Mouse (Mus musculus): ENCODE measurements around the gene Ddx46.
"Not testable (repeated sequence)": the region's sequence is repeated elsewhere in the genome, so short reads cannot be mapped to it uniquely, and the experiment has no call there.

The Ddx46 gene

DNA sequence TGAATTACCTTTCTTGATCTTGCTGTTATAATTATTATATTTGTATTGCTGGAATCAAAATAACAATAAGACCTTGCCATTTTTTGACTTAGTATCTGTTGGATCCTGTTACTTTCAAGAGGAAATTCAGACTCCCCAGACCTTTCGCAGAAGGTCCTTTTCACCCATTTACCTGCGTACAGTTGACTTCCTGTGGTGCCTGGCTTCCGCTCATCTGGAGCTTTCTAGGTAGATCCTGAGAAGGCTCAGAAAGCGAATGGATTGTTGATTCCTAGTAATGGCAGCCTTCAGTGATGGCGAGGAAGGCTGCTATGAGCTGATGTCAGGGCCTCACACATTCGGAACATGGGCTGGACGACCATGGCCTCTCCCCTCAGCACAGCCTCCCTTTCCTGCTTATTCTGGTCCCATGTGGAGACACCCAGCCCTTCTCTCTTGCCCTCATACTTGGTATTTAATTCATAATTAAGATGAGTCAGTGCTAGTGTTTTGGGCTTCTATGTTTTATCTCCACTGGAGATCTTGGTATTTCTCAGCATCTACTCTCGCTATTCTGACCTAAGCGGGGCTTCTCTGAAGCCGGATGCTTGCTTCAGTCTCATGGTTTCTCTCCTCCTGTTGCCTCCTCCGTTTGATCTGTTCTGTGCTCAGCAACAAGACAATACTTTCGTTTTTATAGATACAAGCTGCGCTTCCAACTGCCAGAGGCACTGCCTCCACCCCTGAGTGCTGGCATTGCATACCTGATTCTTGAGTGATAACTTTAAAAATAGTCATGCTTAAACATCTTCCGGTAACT lies 1.6 kb downstream of the Ddx46 start:
- no peak for DNase-seq (ENCODE audit: low spot score in 2 of 2)

DNA sequence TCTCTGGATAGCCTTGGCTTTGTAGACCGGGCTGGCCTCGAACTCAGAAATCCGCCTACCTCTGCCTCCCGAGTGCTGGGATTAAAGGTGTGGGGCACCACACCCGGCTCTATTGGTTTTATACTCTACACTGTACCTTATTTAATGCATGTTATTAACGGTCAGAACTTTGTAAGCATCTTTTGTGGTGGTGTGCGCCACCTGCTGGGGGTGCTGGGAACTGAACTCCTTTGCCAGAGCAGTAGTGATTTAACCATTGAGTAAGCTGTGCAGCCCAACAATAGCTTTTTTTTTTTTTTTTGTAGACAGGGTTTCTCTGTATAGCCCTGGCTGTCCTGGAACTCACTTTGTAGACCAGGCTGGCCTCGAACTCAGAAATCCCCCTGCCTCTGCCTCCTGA lies 5.7 kb downstream of the Ddx46 start:
- DNase-seq (ENCODE audit: low spot score in 2 of 2), result peak; percentile 83 to 86

DNA sequence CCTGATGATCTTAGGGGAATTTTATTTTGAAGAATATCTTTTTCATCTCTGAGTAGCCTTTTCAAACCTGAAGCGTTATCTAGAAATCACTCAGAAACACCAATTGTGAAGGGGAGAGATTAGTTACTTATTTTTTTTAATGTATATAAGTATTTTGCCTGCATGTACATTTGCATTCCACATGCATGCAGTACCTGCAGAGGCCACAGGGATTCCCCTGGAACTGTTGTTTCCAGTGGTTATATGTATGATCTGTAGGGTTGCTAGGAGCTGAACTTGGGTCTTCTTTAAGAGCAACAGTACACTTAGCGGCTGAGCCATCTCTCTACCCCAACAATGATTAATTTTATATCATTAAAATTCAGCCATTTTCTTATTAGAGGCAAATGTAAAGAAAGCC lies 9.7 kb downstream of the Ddx46 start:
- peak in 1 of 2 experiments; percentile 9 for DNase-seq (ENCODE audit: low spot score in 2 of 2)

DNA sequence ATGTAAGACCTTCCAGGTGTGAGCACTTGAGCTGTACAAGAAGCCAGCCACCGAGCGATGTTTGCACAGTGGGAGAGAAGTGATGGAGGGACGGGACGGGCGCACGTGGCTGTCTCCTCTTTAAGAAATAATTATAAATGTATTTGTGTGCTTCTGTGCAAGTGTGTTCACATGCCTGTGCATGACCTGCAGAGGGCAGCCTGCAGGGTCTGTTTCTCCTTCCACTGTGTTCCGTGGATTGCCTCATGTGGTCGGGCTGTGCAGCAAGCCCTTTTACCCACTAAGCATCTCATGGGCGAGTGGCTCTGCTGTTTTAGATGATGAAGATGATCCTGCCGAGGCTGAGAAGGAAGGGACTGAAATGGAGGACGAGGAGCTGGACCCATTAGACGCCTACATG lies 15.3 kb downstream of the Ddx46 start:
- DNase-seq (ENCODE audit: low spot score in 2 of 2), result no peak

DNA sequence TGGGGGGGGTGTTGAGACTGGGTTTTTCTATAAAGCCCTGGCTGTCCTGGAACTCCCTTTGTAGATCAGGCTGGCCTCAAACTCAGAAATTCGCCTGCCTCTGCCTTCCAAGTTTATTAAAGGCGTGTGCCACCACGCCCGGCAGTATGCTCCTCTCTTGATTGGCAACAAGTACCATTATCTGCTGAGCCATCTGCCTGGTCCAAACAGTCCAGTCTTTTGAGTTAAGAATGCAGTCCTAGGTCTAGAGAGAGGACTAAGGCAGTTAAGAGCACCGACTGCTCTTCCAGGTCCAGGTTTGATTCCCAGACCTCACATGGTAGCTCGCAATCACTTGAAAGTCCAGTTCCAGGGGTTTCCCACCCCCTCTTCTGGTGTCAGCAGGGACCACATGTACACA lies 16.2 kb downstream of the Ddx46 start:
- DNase-seq (ENCODE audit: low spot score in 2 of 2), result no peak

DNA sequence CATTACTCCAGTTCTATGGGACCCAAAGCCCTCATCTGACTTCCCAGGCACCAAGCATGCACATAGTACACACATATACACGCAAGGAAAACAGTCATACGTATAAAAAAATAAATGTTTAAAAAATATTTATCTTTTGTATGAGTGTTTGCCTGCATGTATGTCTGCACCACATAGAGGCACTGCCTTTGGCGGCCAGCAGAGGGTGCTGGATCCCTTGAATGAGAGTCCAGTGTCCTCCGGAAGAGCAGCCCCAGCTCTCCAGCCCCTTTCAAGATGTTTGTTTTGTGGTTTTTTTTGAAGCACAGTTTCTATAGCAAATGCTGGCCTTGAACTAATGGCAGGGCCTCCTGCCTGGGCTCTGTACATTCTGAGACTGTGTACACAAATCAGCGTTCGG lies 33.7 kb downstream of the Ddx46 start:
- DNase-seq (ENCODE audit: low spot score in 2 of 2), result no peak

DNA sequence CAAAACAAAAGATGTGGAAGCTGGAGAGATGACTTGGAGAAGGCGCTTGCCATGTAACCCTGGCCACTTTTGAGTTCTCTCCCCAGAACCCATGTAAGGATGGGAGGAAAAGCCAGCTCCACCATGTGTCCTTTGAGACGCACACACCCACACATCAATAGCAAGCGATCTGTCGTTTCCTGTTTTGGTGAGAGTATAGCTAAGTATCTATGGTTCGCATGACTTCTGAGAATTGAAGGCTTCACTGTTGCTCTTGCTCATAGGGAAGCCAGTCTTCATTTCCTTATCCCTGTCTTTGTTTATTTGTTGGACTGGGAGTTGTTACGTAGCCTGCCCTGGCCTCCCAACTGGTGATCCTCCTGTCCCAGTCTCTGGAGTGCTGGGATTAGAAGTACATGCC lies 37.9 kb downstream of the Ddx46 start:
- no peak for DNase-seq (ENCODE audit: low spot score in 2 of 2)

DNA sequence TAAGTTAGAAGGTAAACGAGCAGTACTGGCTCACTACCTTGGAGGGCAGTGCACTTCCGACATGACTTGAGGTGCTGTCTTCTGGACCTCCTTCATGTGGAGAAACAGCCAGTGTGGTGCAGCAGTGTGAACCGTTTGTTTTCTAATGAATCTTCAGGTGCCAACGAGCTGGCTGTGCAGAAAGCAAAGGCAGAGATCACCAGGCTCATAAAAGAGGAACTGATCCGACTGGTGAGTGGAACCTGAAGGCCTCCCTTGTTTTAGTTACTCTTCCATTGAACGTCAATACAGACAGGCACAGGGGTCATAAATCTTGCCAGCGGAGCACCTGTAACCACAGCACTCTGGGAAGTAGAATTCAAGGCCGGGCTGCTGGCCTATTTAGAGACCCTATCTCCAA lies 42.5 kb downstream of the Ddx46 start:
- no peak for DNase-seq (ENCODE audit: low spot score in 2 of 2)

DNA sequence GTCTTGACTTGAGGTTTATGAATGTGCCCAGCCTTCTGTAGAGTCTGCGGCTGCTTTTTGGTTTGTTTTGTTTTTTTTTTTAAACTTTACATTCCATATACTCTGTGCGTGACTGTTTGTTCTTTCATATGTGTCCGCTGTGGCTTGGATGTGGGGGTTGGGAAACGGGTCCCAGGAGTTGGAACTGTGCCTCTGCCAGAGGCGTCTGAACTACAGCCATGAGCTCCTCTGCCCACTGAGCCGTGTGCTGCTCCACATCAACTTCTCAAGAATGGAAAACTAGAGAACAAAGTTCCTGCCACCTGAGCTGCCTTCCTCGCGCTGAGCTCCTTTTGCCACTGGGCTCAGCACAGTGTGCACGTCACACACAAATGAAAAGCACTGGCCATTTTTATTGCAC lies 47.4 kb downstream of the Ddx46 start:
- no peak for DNase-seq (ENCODE audit: low spot score in 2 of 2)

DNA sequence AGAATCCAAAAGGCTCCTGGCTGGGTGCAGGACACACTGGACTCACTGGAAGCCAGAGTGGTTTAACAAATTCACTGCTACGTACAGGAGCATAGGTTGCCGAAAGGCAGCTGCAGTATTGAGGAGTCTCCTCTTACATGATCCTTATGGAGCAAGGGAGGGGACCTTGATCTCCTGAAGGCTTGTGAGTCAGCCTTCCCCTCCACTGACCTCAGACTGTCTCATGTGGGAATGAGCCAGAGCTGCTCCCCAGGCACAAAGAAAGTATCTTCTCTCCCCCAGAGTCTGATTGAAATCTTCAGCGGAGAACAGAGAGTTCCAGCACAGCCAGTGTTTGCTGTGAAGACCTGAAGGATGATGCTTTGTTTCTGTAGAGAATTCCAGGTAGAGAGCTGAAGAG lies 48.8 kb downstream of the Ddx46 start:
- DNase-seq (ENCODE audit: low spot score in 2 of 2), result no peak

DNA sequence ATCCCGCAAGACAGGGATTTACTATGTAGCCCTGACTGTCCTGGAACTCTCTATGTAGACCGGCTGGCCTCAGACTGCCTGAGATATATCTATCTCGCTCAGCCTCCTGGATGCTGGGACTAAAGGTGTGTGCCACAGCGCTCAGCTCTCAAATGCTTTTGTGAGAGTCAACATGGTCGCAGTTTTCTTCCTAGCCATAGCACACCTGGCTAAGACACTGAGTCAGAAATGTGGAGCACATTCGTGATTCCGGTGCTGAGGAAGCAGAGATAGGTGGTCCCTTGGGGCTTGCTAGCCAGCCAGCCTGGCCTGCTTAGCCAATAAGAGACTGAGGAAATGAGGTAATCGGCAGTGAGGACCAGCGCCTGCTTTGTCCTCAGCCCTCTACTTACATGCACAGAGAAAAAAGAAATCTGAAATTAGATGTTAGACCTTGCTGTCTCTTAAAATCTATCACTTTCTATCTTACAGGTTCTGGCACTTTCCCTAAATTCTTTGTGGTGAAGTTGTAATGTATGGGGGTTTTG lies 51.3 kb downstream of the Ddx46 start:
- DNase-seq (ENCODE audit: low spot score in 2 of 2), result no peak

DNA sequence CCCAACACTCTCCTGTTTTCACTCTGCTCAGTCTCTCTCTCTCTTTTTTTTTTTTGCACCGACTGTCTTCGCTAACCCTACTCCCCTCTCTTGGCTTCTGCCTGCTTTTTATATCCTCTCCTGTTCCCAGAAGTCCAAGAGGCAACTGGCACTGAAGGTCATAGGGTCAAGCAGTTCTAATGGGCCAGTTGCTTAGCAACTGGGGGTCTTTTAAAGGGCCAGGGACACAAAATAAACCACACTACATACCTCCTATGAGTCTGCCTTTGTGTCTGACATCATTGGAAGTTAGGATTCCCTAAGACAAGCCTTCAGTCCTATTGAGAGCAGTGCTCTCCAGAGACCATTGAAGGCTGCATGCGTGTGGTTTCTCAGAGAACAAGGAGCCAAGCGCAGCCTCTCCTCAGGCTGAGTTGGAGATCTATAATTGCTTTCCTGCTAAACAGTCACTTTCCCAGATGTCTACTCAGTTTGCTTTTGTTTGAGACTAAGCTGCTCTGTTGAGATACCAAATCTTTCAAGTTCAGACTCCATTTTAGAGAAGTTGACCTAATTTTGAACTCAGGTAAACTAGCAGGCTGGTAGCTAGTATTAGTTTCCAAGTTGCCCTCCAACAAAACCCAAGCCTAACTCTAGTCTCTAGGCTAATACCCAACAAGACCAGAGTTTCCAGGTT lies 53.2 kb downstream of the Ddx46 start:
- no peak for DNase-seq (ENCODE audit: low spot score in 2 of 2)

DNA sequence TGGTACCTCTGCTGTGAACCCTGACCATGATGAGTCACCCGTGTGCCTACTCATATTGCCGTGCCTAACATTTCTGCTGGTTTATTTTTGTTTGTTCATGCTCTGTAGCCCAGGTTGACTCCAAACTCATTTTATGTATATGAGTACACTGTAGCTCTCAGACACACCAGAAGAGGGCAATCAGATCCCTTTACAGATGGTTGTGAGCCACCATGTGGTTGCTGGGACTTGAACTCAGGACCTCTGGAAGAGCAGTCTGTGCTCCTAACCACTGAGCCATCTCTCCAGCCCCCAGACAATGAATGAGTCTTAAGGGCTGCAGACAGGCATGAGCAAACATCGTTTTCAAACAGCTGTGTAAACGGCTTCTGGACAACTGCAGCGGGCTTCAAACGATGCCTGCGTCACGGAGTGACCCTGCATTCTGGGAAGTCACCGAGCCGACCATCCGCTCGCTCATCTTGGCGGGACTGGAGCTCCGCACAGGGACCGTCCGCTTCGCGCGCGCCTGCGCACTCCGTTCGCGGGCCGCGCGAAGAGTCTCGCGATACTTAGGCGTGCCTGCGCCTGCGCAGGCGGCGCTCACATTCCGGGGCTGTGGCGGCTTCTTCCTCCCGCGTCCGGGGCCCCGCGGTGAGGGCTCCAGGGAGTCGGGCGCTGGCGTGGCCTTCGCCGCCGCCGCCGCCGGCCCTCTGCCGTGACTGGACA lies 57.9 kb downstream of the Ddx46 start, which contains the start of gene B230219D22Rik:
Gene B230219D22Rik (plus strand): TSS at position 590 of the 708 bp plus-strand sequence.
- DNase-seq (ENCODE audit: low spot score in 2 of 2), result peak; percentile 86 to 90

DNA sequence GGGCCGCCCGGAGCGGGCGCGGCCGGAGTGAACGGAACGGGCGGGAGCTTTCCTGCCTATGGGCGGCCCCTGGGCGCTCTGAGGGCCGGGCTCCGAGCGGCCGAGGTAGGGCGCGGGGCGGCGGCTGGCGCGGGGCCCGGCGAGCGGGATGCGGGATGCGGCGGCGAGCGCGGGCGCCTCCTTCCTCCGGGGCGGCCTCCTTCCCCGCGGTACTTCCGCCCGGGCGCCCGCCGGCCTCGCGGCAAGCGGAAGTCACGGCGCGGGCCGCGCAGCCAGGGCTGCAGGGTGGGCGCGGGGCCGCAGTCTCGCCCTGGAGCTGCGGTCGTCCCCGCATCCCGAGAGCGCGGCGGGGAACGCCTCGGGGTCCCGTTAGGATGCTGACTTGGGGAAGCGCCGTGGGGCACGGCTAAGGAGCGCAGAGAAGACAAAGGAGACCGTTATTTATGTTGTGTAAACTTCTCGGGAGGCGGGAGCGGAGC lies 58.5 kb downstream of the Ddx46 start:
- peak; percentile 14 to 28 for DNase-seq (ENCODE audit: low spot score in 2 of 2)

DNA sequence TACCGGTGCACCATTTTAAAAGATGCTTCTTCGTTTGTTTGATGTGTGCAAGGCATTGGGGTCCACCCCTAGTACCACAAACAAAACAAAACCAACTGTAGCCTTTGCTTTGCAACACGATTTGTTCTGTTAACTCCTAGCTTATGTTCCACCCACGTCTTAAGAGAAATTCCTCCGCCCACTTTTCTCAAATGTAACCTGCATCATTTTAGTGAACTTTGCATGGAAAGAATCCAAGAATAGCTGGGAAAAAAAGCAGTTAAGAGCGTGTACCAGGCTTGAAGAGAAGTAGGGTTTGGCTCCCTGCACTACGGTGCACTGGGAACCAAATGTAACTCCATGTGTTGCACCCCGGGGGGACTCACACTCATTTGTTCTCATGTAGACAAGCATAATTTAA lies 59.3 kb downstream of the Ddx46 start:
- no peak for DNase-seq (ENCODE audit: low spot score in 2 of 2)

DNA sequence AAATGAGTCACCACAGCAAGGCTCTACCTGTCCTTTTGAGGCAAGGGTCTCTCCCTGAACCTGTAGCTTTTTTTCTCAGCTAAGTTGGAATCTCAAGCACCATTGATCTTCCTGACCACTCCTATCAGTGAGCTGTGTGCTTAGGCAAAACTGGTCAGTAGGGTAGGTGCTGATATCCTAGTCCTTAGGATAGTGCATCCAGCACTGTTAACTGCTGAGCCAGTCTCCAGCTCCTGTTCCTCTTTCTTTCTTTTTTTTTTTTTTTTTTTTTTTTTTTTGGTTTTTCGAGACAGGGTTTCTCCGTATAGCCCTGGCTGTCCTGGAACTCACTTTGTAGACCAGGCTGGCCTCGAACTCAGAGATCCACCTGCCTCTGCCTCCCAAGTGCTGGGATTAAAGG lies 61.2 kb downstream of the Ddx46 start:
- DNase-seq (ENCODE audit: low spot score in 2 of 2), result not testable (repeated sequence)

DNA sequence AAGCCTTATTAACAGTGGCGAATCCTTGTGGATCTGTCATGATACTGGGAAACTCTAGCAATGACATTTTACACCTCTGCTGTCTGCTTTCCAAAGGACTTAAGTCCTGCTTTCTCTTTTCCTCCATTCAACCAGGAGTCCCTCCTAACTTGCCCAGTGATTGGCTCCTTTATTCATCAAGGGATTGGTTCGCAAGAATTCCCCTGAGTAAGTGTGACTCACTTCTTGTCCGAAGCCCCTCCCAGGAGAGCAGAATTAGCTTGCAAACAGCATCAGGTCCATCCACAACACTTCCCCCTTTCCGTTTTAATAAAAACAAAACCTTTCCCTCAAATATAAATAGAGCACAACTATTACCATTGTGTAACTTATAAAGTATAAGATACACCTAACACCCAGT lies 69.5 kb downstream of the Ddx46 start:
- no peak for DNase-seq (ENCODE audit: low spot score in 2 of 2)

DNA sequence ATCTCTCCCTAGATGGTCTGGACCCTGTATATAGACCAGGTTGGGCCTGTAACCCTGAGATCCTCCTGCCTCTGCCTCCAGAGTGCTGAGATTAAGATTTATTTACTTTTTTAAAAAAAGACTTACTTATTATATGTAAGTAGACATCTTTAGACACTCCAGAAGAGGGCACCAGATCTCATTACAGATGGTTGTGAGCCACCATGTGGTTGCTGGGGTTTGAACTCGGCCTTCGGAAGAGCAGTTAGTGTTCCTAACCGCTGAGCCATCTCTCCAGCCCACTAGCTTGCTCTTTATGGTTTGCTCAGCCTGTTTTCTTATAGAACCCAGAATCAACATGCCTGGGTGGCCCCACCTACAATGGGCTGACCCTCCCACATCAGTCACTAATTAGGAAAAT lies 78.0 kb downstream of the Ddx46 start:
- DNase-seq (ENCODE audit: low spot score in 2 of 2), result no peak

DNA sequence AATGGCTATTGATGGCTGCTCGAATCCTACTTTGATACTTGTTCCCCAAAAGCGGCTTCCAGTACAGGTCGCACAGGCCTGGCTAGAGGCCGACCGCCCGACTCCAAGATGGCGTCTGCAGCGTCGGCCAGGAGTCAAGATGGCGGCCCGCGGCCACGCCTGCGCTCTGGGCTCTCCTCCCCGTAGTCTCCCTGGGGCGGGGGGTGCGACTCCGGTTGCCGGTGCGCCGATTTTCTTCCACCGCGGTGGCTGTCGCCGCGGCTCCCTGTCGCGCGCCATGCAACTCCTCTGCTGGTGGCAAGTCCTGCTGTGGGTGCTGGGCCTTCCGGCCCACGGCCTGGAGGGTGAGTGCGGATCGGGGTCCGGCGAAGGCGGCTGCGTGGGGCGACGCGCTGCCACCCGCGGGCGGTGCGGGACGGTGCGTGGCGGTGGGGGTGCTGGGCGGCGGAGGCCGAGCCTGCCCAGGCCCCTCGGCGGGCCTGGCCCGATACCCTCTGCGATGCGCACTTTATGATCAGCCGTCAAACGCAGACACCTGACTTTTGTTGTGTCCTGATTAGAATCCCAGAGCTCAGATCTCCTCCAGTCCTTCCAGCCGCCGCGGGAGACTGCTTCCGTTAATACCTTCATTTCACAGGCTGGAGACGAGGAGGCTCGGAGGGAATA lies 79.8 kb downstream of the Ddx46 start, which contains the start of gene Txndc15:
Gene Txndc15 (plus strand): TSS at position 150 of the 666 bp plus-strand sequence.
- DNase-seq (ENCODE audit: low spot score in 2 of 2), result peak; percentile 89 to 90

DNA sequence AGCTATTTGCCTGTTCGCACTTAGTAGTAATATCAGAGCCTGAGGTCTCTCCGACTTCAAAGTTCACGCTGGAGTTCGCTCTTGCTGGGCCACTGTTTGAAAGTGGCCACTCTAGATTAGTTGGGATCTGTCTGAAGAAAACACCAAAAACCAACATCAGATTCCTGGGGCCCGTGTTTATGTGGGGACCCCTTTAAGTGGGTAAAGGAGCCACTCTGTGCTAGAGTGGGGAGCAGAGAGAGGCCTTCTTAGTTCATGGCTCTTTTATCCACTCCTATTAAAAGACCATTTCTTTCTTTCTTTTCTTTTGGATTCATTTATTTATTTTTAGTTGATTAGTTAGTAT lies 80.3 kb downstream of the Ddx46 start:
- DNase-seq (ENCODE audit: low spot score in 2 of 2), result no peak

DNA sequence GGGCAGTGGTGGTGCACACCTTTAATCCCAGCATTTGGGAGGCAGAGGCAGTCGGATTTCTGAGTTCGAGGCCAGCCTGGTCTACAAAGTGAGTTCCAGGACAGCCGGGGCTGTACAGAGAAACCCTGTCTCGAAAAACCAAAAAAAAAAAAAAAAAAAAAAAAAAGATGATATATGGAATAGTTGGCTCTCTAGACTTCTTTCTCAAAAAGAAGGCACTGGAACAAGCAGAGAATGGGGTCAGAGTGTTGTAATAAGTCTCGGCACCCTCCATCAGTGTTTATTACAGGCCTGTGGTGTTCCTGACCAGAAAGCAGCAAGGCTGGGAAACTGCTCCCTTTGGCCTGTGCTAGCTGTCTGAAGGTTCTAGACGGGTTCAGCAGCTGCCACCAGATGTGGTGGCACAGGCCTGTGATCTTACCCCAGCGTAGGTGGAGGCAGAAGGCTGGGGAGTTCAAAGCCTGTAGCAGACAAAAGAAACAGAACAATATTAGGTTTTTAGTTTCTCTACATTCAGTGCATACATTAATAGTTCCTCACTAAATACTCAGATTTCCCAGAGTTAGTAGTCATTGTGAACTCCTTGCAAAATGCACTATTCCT lies 81.2 kb downstream of the Ddx46 start:
- no peak for DNase-seq (ENCODE audit: low spot score in 2 of 2)

Measured in right cerebral cortex, adult 2 months (tissue).